16 mouse cellular contexts compared by ENCODE assay signal in genomic region chr13:85458611-85459010, GRCm38 (mm10).
"Had no signal": no experiment of that assay in that cellular context is flagged by ENCODE, and none has a peak within 500 bp of the region (broad histone marks: within the 10 kb centered on the region; RNA-seq: fewer than 3 reads in every experiment).

No protein-coding gene starts in this region.

- H3K27ac ChIP-seq: macrophage; midbrain, embryonic 13.5 days; midbrain, embryonic 15.5 days; neural tube, embryonic 12.5 days; stomach, embryonic 15.5 days; stomach, postnatal 0 days had no signal

- H3K4me3 ChIP-seq: megakaryocyte, embryonic 14.5 days; midbrain, embryonic 13.5 days; midbrain, embryonic 15.5 days; neural tube, embryonic 12.5 days; stomach, embryonic 15.5 days had no signal

- H3K9ac ChIP-seq: lung, embryonic 14.5 days; midbrain, embryonic 13.5 days; midbrain, embryonic 15.5 days; neural tube, embryonic 12.5 days; stomach, embryonic 15.5 days had no signal

- H3K4me1 ChIP-seq: midbrain, embryonic 13.5 days; midbrain, embryonic 15.5 days; neural tube, embryonic 12.5 days; stomach, embryonic 15.5 days had no signal

- DNase-seq: lung, adult 18-20 months; lung, embryonic 14.5 days; lung, postnatal 14 days; lung, postnatal 36 days; right cerebral cortex, postnatal 14 days; thymus, adult 2 months; thymus, postnatal 25 days; thymus, postnatal 4 days had no signal

- H3K4me2 ChIP-seq: lung, embryonic 14.5 days; midbrain, embryonic 11.5 days; midbrain, embryonic 13.5 days; midbrain, embryonic 15.5 days; neural tube, embryonic 12.5 days; stomach, embryonic 15.5 days had no signal

- H3K9me3 ChIP-seq: megakaryocyte, embryonic 14.5 days; midbrain, embryonic 13.5 days; midbrain, embryonic 15.5 days; neural tube, embryonic 12.5 days; stomach, embryonic 15.5 days had no signal

- H3K27me3 ChIP-seq: megakaryocyte, embryonic 14.5 days; midbrain, embryonic 13.5 days; midbrain, embryonic 15.5 days; neural tube, embryonic 12.5 days; stomach, embryonic 15.5 days had no signal

- ATAC-seq: midbrain, embryonic 13.5 days; midbrain, embryonic 15.5 days had no signal

- H3K36me3 ChIP-seq: midbrain, embryonic 13.5 days; midbrain, embryonic 15.5 days; neural tube, embryonic 12.5 days; stomach, embryonic 15.5 days had no signal
